In the genomic region with DNA sequence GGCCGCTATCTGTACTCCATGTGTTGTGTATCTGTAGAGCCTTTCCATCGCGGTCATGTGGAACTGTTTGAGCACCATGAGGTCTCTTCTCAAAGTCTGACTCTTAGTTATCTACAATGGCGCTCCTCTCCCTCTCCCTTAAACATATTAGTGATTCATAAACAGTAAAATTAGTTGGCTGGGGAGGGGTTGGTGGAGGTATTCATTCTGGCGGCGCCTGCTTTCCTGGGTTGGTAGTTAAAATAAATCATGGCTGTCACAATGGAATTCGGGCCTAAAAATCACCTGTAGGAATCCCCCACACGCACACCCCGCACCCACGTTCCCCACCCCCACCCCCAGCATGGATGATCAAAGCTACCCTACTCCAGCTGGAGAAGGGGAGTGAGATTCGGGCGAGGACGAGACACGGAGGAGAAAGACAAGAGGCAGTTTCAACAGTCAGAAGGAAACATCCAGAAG, we compare ENCODE assay signal across 13 mouse cellular contexts.
DNase-seq lines count a peak whose midpoint lies in the region; ATAC-seq and TF ChIP-seq lines count a peak whose summit lies in the region.
"Had no signal": no experiment of that assay in that cellular context is flagged by ENCODE, and none has a peak within 500 bp of the region (broad histone marks: within the 10 kb centered on the region; RNA-seq: fewer than 3 reads in every experiment).

No protein-coding gene starts in this region.

- H3K9me3 ChIP-seq in heart, embryonic 10.5 days = no peaks in the 10 kb centered on the region
- no peaks in the 10 kb centered on the region for H3K9me3 ChIP-seq in kidney, embryonic 16.5 days (ENCODE audit: low read length)
- H3K9me3 ChIP-seq in embryonic facial prominence, embryonic 13.5 days = no peaks in the 10 kb centered on the region
- H3K9me3 ChIP-seq in limb, embryonic 15.5 days = no peaks in the 10 kb centered on the region
- H3K9me3 ChIP-seq: lung, embryonic 15.5 days had no signal

- intact Hi-C loops in heart, adult 2 months (cut with DNase I) = no loop called here

- no peaks in the 10 kb centered on the region for H3K79me2 ChIP-seq in heart, adult 2 months (replicated peaks; ENCODE audit: control insufficient read depth, insufficient read depth, low read length)

- H3K9ac ChIP-seq in heart, adult 2 months (ENCODE audit: low read depth, low read length) = no peak overlapping the region
- H3K9ac ChIP-seq in kidney, embryonic 16.5 days (replicated peaks; ENCODE audit: low read length) = no peak overlapping the region
- H3K9ac ChIP-seq in embryonic facial prominence, embryonic 13.5 days = no peak overlapping the region
- H3K9ac ChIP-seq in limb, embryonic 15.5 days = no peak overlapping the region
- H3K9ac ChIP-seq: lung, embryonic 15.5 days had no signal

- no peak for TF ChIP-seq EP300 in heart, adult 2 months (IDR thresholded peaks at IDR 0.05; ENCODE audit: insufficient read depth, low read depth, low read length)

- no peak for TF ChIP-seq POLR2A in heart, adult 2 months (IDR thresholded peaks at IDR 0.05; ENCODE audit: insufficient read depth, low read depth, low read length)

- no peak for ATAC-seq in kidney, embryonic 16.5 days (ENCODE audit: low FRiP score, low TSS enrichment)
- no peak for ATAC-seq in embryonic facial prominence, embryonic 13.5 days (ENCODE audit: insufficient number of reproducible peaks, insufficient read depth, low FRiP score, low TSS enrichment, low read depth)
- ATAC-seq in limb, embryonic 15.5 days (ENCODE audit: insufficient number of reproducible peaks, low FRiP score, low TSS enrichment, low read depth) = no peak

- H3K36me3 ChIP-seq in heart, embryonic 10.5 days = no peaks in the 10 kb centered on the region
- no peaks in the 10 kb centered on the region for H3K36me3 ChIP-seq in heart, adult 2 months (ENCODE audit: control insufficient read depth, insufficient read depth, low read length)
- no peaks in the 10 kb centered on the region for H3K36me3 ChIP-seq in kidney, embryonic 16.5 days (ENCODE audit: insufficient read depth, low read length)
- H3K36me3 ChIP-seq in embryonic facial prominence, embryonic 13.5 days = no peaks in the 10 kb centered on the region
- H3K36me3 ChIP-seq in limb, embryonic 15.5 days = no peaks in the 10 kb centered on the region
- H3K36me3 ChIP-seq: lung, embryonic 15.5 days had no signal

- no peak for DNase-seq in heart, embryonic 10.5 days (ENCODE audit: low spot score)
- no peak for DNase-seq in heart, adult 2 months
- DNase-seq in kidney, postnatal 4 days = no peak
- DNase-seq in right cerebral cortex, postnatal 25 days = no peak
- no peak for DNase-seq in lung, postnatal 10 days
- DNase-seq: adrenal gland, adult 8-10 months; gastrocnemius, adult 2 months; right cerebral cortex, adult 18-20 months had no signal

- peaks cover 40% of the 10 kb centered on the region for H3K4me1 ChIP-seq in heart, embryonic 10.5 days
- H3K4me1 ChIP-seq in heart, adult 2 months (ENCODE audit: control insufficient read depth, insufficient read depth, low read length) = peaks cover 2% of the 10 kb centered on the region; the same call in 1 of the 2 replicates
- H3K4me1 ChIP-seq in kidney, embryonic 16.5 days (ENCODE audit: insufficient read depth, low read length) = peaks cover 10% of the 10 kb centered on the region
- peaks cover 56% of the 10 kb centered on the region for H3K4me1 ChIP-seq in embryonic facial prominence, embryonic 13.5 days
- H3K4me1 ChIP-seq in limb, embryonic 15.5 days = peaks cover 23% of the 10 kb centered on the region

- H3K27me3 ChIP-seq in heart, embryonic 10.5 days (ENCODE audit: insufficient read depth, poor library complexity, severe bottlenecking) = peaks cover 60% of the 10 kb centered on the region
- H3K27me3 ChIP-seq in heart, adult 2 months (ENCODE audit: control insufficient read depth, insufficient read depth, low read length) = peaks cover 3% of the 10 kb centered on the region
- H3K27me3 ChIP-seq in kidney, embryonic 16.5 days (ENCODE audit: insufficient read depth, low read length) = peaks cover 42% of the 10 kb centered on the region
- H3K27me3 ChIP-seq in embryonic facial prominence, embryonic 13.5 days = peaks cover 29% of the 10 kb centered on the region
- peaks cover 28% of the 10 kb centered on the region; the same call in 1 of the 2 replicates for H3K27me3 ChIP-seq in limb, embryonic 15.5 days

- TF ChIP-seq CTCF in heart, adult 2 months (IDR thresholded peaks at IDR 0.05) = no peak

- H3K27ac ChIP-seq in heart, embryonic 10.5 days = peak overlapping the region; percentile 50; the same call in 1 of the 2 replicates
- no peak overlapping the region for H3K27ac ChIP-seq in heart, adult 2 months
- H3K27ac ChIP-seq in kidney, embryonic 16.5 days (ENCODE audit: low read length) = no peak overlapping the region
- peak overlapping the region; percentile 66; the same call in 1 of the 2 replicates for H3K27ac ChIP-seq in embryonic facial prominence, embryonic 13.5 days
- H3K27ac ChIP-seq in limb, embryonic 15.5 days = 0 out of 2 replicates have a peak overlapping the region, but pooled peaks have one; percentile 7
- H3K27ac ChIP-seq: gastrocnemius, adult 2 months; lung, embryonic 15.5 days had no signal

- H3K4me3 ChIP-seq in heart, embryonic 10.5 days = peak overlapping the region; percentile 40
- H3K4me3 ChIP-seq in heart, adult 2 months = no peak overlapping the region
- H3K4me3 ChIP-seq in kidney, embryonic 16.5 days (ENCODE audit: low read length) = peak overlapping the region; percentile 13
- 0 out of 2 replicates have a peak overlapping the region, but pooled peaks have one; percentile 6 for H3K4me3 ChIP-seq in embryonic facial prominence, embryonic 13.5 days
- H3K4me3 ChIP-seq in limb, embryonic 15.5 days = 0 out of 2 replicates have a peak overlapping the region, but pooled peaks have one; percentile 1
- H3K4me3 ChIP-seq: gastrocnemius, adult 2 months; lung, embryonic 15.5 days; myocyte had no signal

- 7% methylated on average over 14 of the region's 14 CpGs for WGBS in heart, embryonic 10.5 days
- 12% methylated on average over 14 of the region's 14 CpGs for WGBS in heart, adult 2 months
- under 1% methylated on average over 14 of the region's 14 CpGs for WGBS in kidney, embryonic 16.5 days
- 2% methylated on average over 14 of the region's 14 CpGs for WGBS in embryonic facial prominence, embryonic 13.5 days
- WGBS in limb, embryonic 15.5 days = 2% methylated on average over 14 of the region's 14 CpGs

- peak overlapping the region; percentile 21 for H3K4me2 ChIP-seq in kidney, embryonic 16.5 days (replicated peaks; ENCODE audit: low read depth, low read length)
- H3K4me2 ChIP-seq in embryonic facial prominence, embryonic 13.5 days = peak overlapping the region; percentile 53
- H3K4me2 ChIP-seq in limb, embryonic 15.5 days = peak overlapping the region; percentile 30
- H3K4me2 ChIP-seq: lung, embryonic 15.5 days had no signal

Comparison
In these comparisons a context has a peak if more than half of its experiments do, and no peak if none do; other contexts are left out.
1. H3K27ac ChIP-seq: peak in heart, embryonic 10.5 days (single experiment), embryonic facial prominence, embryonic 13.5 days (single experiment) and limb, embryonic 15.5 days (single experiment); none in heart, adult 2 months (single experiment) and kidney, embryonic 16.5 days (single experiment).
2. Peak in every context shown above with its lines, with median percentiles within 50 percentile points of each other: H3K4me2 ChIP-seq.